In genomic region chr5:92375368-92375767, GRCm38 (mm10) we compare ENCODE assay signal across 12 mouse cellular contexts. TPM values are rescaled to one million over a fixed set of nuclear protein-coding genes. Genes with fewer than 3 reads are reported as not detected.
DNase-seq lines count a peak whose midpoint lies in the region; ATAC-seq and TF ChIP-seq lines count a peak whose summit lies in the region.
"Had no signal": no experiment of that assay in that cellular context is flagged by ENCODE, and none has a peak within 500 bp of the region (broad histone marks: within the 10 kb centered on the region; RNA-seq: fewer than 3 reads in every experiment).

No protein-coding gene starts in this region.

- ATAC-seq in heart, embryonic 15.5 days (replicated peaks; ENCODE audit: insufficient number of reproducible peaks, insufficient read depth, low FRiP score, low read depth): 0 out of 2 replicates have a peak, but pooled peaks have one; percentile 14
- peak; percentile 35; the same call in 1 of the 2 replicates for ATAC-seq in liver, embryonic 11.5 days (replicated peaks; ENCODE audit: low FRiP score)
- no peak for ATAC-seq in forebrain, embryonic 14.5 days

- DNase-seq in heart, postnatal 14 days: no peak
- DNase-seq in MEL (ENCODE audit: low read depth, low spot score): peak; percentile 30
- no peak for DNase-seq in liver, embryonic 11.5 days (ENCODE audit: low spot score)
- DNase-seq in gastrocnemius, postnatal 25 days: no peak
- DNase-seq in forebrain, embryonic 14.5 days (ENCODE audit: low spot score): no peak
- no peak for DNase-seq in frontal cortex, adult 2 months (ENCODE audit: extremely low spot score in 1 of 2, low spot score in 1 of 2)

- no peak for TF ChIP-seq RAD21 in MEL (IDR thresholded peaks at IDR 0.05; ENCODE audit: low read depth, low read length)

- H3K79me2 ChIP-seq in MEL (ENCODE audit: control insufficient read depth, insufficient read depth, low read length, poor library complexity): no peaks in the 10 kb centered on the region

- intact Hi-C loops in heart, postnatal 14 days (cut with DNase I): no loop called here

- H3K27ac ChIP-seq in heart, embryonic 15.5 days: peak overlapping the region; percentile 22; the same call in 1 of the 2 replicates
- no peak overlapping the region for H3K27ac ChIP-seq in MEL (ENCODE audit: control insufficient read depth, low read depth, low read length)
- H3K27ac ChIP-seq in liver, embryonic 11.5 days (ENCODE audit: low read depth, low read length): no peak overlapping the region
- peak overlapping the region; percentile 78 for H3K27ac ChIP-seq in small intestine, adult 2 months (ENCODE audit: insufficient read depth, low read depth, low read length)
- no peak overlapping the region for H3K27ac ChIP-seq in forebrain, embryonic 14.5 days (ENCODE audit: low read depth, low read length)
- H3K27ac ChIP-seq: hindbrain, embryonic 13.5 days had no signal

- H3K36me3 ChIP-seq in heart, embryonic 15.5 days: no peaks in the 10 kb centered on the region
- H3K36me3 ChIP-seq in MEL (ENCODE audit: control insufficient read depth in 1 of 2, insufficient read depth in 2 of 2, low read length in 2 of 2): no peaks in the 10 kb centered on the region
- H3K36me3 ChIP-seq in liver, embryonic 11.5 days (ENCODE audit: control insufficient read depth, insufficient read depth, low read length): no peaks in the 10 kb centered on the region
- no peaks in the 10 kb centered on the region for H3K36me3 ChIP-seq in small intestine, adult 2 months (ENCODE audit: control insufficient read depth, insufficient read depth, low read length)
- H3K36me3 ChIP-seq in forebrain, embryonic 14.5 days (ENCODE audit: control insufficient read depth, insufficient read depth, low read length): no peaks in the 10 kb centered on the region
- H3K36me3 ChIP-seq: hindbrain, embryonic 13.5 days had no signal

- peaks cover 18% of the 10 kb centered on the region for H3K4me1 ChIP-seq in heart, embryonic 15.5 days (replicated peaks)
- H3K4me1 ChIP-seq in MEL (ENCODE audit: control insufficient read depth in 1 of 2, insufficient read depth in 2 of 2, low read length in 2 of 2): peaks cover 0 to 10% of the 10 kb centered on the region in 2 experiments; a peak in 2 of 4 replicates
- H3K4me1 ChIP-seq in liver, embryonic 11.5 days (replicated peaks; ENCODE audit: control insufficient read depth, insufficient read depth, low read length): peaks cover 15% of the 10 kb centered on the region
- no peaks in the 10 kb centered on the region for H3K4me1 ChIP-seq in small intestine, adult 2 months (ENCODE audit: control insufficient read depth, insufficient read depth, insufficient read length, low read length)
- no peaks in the 10 kb centered on the region for H3K4me1 ChIP-seq in forebrain, embryonic 14.5 days (ENCODE audit: control insufficient read depth, insufficient read depth, low read length)

- no peak overlapping the region for H3K4me3 ChIP-seq in heart, embryonic 15.5 days
- no peak overlapping the region for H3K4me3 ChIP-seq in MEL (ENCODE audit: control insufficient read depth in 1 of 2, insufficient read depth in 1 of 2, low read depth in 2 of 2, low read length in 2 of 2)
- no peak overlapping the region for H3K4me3 ChIP-seq in liver, embryonic 11.5 days (ENCODE audit: low read depth, low read length)
- H3K4me3 ChIP-seq in small intestine, adult 2 months (ENCODE audit: low read depth, low read length): peak overlapping the region; percentile 45
- H3K4me3 ChIP-seq in forebrain, embryonic 14.5 days (ENCODE audit: low read depth, low read length): no peak overlapping the region
- H3K4me3 ChIP-seq: erythroblast, embryonic 14.5 days; hindbrain, embryonic 13.5 days had no signal

- 68% methylated on average over 17 of the region's 17 CpGs for WGBS in heart, embryonic 15.5 days
- 55% methylated on average over 17 of the region's 17 CpGs for WGBS in liver, embryonic 11.5 days
- 75% methylated on average over 17 of the region's 17 CpGs for WGBS in small intestine, adult 2 months
- WGBS in forebrain, embryonic 14.5 days: 89% methylated on average over 17 of the region's 17 CpGs

- no peak for TF ChIP-seq CTCF in MEL (IDR thresholded peaks at IDR 0.05 in 2 of 3, conservative IDR thresholded peaks at IDR 0.05 in 1 of 3; ENCODE audit: control insufficient read depth in 1 of 3, insufficient read depth in 1 of 3, low read depth in 2 of 3, low read length in 3 of 3, poor library complexity in 1 of 3, severe bottlenecking in 1 of 3)
- TF ChIP-seq CTCF in small intestine, adult 2 months (IDR thresholded peaks at IDR 0.05; ENCODE audit: extremely low read depth, insufficient read length, insufficient replicate concordance, low read depth, low read length): no peak

- H3K27me3 ChIP-seq in heart, embryonic 15.5 days: no peaks in the 10 kb centered on the region
- H3K27me3 ChIP-seq in MEL (ENCODE audit: control insufficient read depth in 1 of 2, insufficient read depth in 2 of 2, low read length in 2 of 2): peaks cover 5 to 6% of the 10 kb centered on the region in 2 experiments
- no peaks in the 10 kb centered on the region for H3K27me3 ChIP-seq in liver, embryonic 11.5 days (replicated peaks; ENCODE audit: control insufficient read depth, insufficient read depth, low read length)
- no peaks in the 10 kb centered on the region for H3K27me3 ChIP-seq in small intestine, adult 2 months (ENCODE audit: control insufficient read depth, insufficient read depth, low read length)
- no peaks in the 10 kb centered on the region for H3K27me3 ChIP-seq in forebrain, embryonic 14.5 days (replicated peaks; ENCODE audit: control insufficient read depth, insufficient read depth, low read length)
- H3K27me3 ChIP-seq: hindbrain, embryonic 13.5 days had no signal

- H3K4me2 ChIP-seq in heart, embryonic 15.5 days: peak overlapping the region; percentile 13; the same call in 1 of the 2 replicates
- H3K4me2 ChIP-seq in liver, embryonic 11.5 days: peak overlapping the region; percentile 38
- no peak overlapping the region for H3K4me2 ChIP-seq in forebrain, embryonic 14.5 days (ENCODE audit: low read length)
- H3K4me2 ChIP-seq: hindbrain, embryonic 13.5 days had no signal

- no peaks in the 10 kb centered on the region for H3K9me3 ChIP-seq in heart, embryonic 15.5 days (replicated peaks)
- H3K9me3 ChIP-seq in MEL (replicated peaks; ENCODE audit: insufficient read depth, low read length): no peaks in the 10 kb centered on the region
- H3K9me3 ChIP-seq in liver, embryonic 11.5 days (ENCODE audit: control insufficient read depth, low read length): no peaks in the 10 kb centered on the region
- no peaks in the 10 kb centered on the region for H3K9me3 ChIP-seq in forebrain, embryonic 14.5 days (replicated peaks; ENCODE audit: control insufficient read depth, low read length)
- H3K9me3 ChIP-seq: hindbrain, embryonic 13.5 days had no signal

- TF ChIP-seq POLR2A in MEL (IDR thresholded peaks at IDR 0.05; ENCODE audit: control insufficient read depth in 1 of 2, insufficient read depth in 1 of 2, low read depth in 1 of 2, low read length in 2 of 2, poor library complexity in 1 of 2): no peak
- no peak for TF ChIP-seq POLR2A in small intestine, adult 2 months (IDR thresholded peaks at IDR 0.05; ENCODE audit: low read depth, low read length)

- no peak overlapping the region for H3K9ac ChIP-seq in heart, embryonic 15.5 days
- no peak overlapping the region for H3K9ac ChIP-seq in MEL (ENCODE audit: control insufficient read depth, low read depth, low read length, poor library complexity, severe bottlenecking)
- H3K9ac ChIP-seq in liver, embryonic 11.5 days (ENCODE audit: low read depth, low read length): no peak overlapping the region
- H3K9ac ChIP-seq in forebrain, embryonic 14.5 days (ENCODE audit: low read length): no peak overlapping the region
- H3K9ac ChIP-seq: hindbrain, embryonic 13.5 days had no signal

- no peak for TF ChIP-seq EP300 in MEL (IDR thresholded peaks at IDR 0.05; ENCODE audit: low read depth in 1 of 2, low read length in 2 of 2)

RNA-seq across cellular contexts. Expression of gene Cxcl10, which starts 26.7 kb away (rescaled TPM):
- polyA plus RNA-seq in heart, embryonic 15.5 days (2015; fragmentation: Nextera tagmentation; extraction: Ambion mirVana): 0.92 and 6.4 TPM in 2 replicates
- total RNA-seq in heart, postnatal 14 days (2021): under 1 TPM in 1 of 2 experiments, not detected in 1; 0.80 TPM
- total RNA-seq in MEL (2012; rRNA removed): not detected in 2 replicates
- under 1 TPM in 1 of 2 experiments, not detected in 1; 0.11 TPM for polyA plus RNA-seq in MEL (2012; ENCODE audit: insufficient read depth in 1 of 2, insufficient read length in 2 of 2, low read depth in 1 of 2, low replicate concordance in 2 of 2, missing spikeins in 1 of 2)
- polyA plus RNA-seq in liver, embryonic 11.5 days (2014; fragmentation: Nextera tagmentation; extraction: Ambion mirVana): 6.0 and 6.5 TPM in 2 replicates
- polyA plus RNA-seq in small intestine, adult 2 months (2012; rRNA removed): 5.0 and 9.6 TPM in 2 replicates
- total RNA-seq in gastrocnemius, postnatal 25 days (2021): not detected
- polyA plus RNA-seq in forebrain, embryonic 14.5 days (2014; fragmentation: Nextera tagmentation; extraction: Ambion mirVana): 0.44 TPM in 1 of 2 replicates, not detected in the other
- polyA plus RNA-seq in frontal cortex, adult 2 months (2012; rRNA removed): 1.4 and 1.9 TPM in 2 replicates
- polyA plus RNA-seq: erythroblast, embryonic 14.5 days; neural tube, embryonic 14.5 days had no signal

RNA-seq across cellular contexts. Expression of gene Art3, which starts 43.7 kb away (rescaled TPM):
- polyA plus RNA-seq in heart, embryonic 15.5 days (2015; fragmentation: Nextera tagmentation; extraction: Ambion mirVana): 49.4 and 65.5 TPM in 2 replicates
- 100 to 1,000 TPM; 620 to 781 TPM for total RNA-seq in heart, postnatal 14 days (2021)
- not detected in 2 replicates for total RNA-seq in MEL (2012; rRNA removed)
- polyA plus RNA-seq in MEL (2012; ENCODE audit: insufficient read depth in 1 of 2, insufficient read length in 2 of 2, low read depth in 1 of 2, low replicate concordance in 2 of 2, missing spikeins in 1 of 2): not detected
- polyA plus RNA-seq in liver, embryonic 11.5 days (2014; fragmentation: Nextera tagmentation; extraction: Ambion mirVana): 1.1 and 1.8 TPM in 2 replicates
- polyA plus RNA-seq in small intestine, adult 2 months (2012; rRNA removed): 1.1 and 1.9 TPM in 2 replicates
- 100 to 1,000 TPM; 365 to 392 TPM for total RNA-seq in gastrocnemius, postnatal 25 days (2021)
- 2.9 and 4.9 TPM in 2 replicates for polyA plus RNA-seq in forebrain, embryonic 14.5 days (2014; fragmentation: Nextera tagmentation; extraction: Ambion mirVana)
- polyA plus RNA-seq in frontal cortex, adult 2 months (2012; rRNA removed): 17.5 and 18.0 TPM in 2 replicates
- polyA plus RNA-seq: erythroblast, embryonic 14.5 days had no signal

RNA-seq across cellular contexts. Expression of gene Cxcl9, which starts 47.5 kb away (rescaled TPM):
- polyA plus RNA-seq in heart, embryonic 15.5 days (2015; fragmentation: Nextera tagmentation; extraction: Ambion mirVana): 0.49 TPM in 1 of 2 replicates, not detected in the other
- total RNA-seq in heart, postnatal 14 days (2021): under 1 TPM; 0.57 to 0.88 TPM
- not detected in 2 replicates for total RNA-seq in MEL (2012; rRNA removed)
- not detected for polyA plus RNA-seq in MEL (2012; ENCODE audit: insufficient read depth in 1 of 2, insufficient read length in 2 of 2, low read depth in 1 of 2, low replicate concordance in 2 of 2, missing spikeins in 1 of 2)
- polyA plus RNA-seq in liver, embryonic 11.5 days (2014; fragmentation: Nextera tagmentation; extraction: Ambion mirVana): not detected in 2 replicates
- polyA plus RNA-seq in small intestine, adult 2 months (2012; rRNA removed): 1.8 and 7.9 TPM in 2 replicates
- total RNA-seq in gastrocnemius, postnatal 25 days (2021): under 1 TPM; 0.20 to 0.86 TPM
- not detected in 2 replicates for polyA plus RNA-seq in forebrain, embryonic 14.5 days (2014; fragmentation: Nextera tagmentation; extraction: Ambion mirVana)
- polyA plus RNA-seq in frontal cortex, adult 2 months (2012; rRNA removed): 0.15 and 0.22 TPM in 2 replicates
- polyA plus RNA-seq: erythroblast, embryonic 14.5 days; hindbrain, embryonic 13.5 days; neural tube, embryonic 14.5 days; stomach, embryonic 14.5 days had no signal

RNA-seq across cellular contexts. Expression of gene Nup54, which starts 59.7 kb away (rescaled TPM):
- 31.2 and 33.7 TPM in 2 replicates for polyA plus RNA-seq in heart, embryonic 15.5 days (2015; fragmentation: Nextera tagmentation; extraction: Ambion mirVana)
- total RNA-seq in heart, postnatal 14 days (2021): 10 to 100 TPM; 15.8 to 17.0 TPM
- total RNA-seq in MEL (2012; rRNA removed): 60.4 and 67.5 TPM in 2 replicates
- polyA plus RNA-seq in MEL (2012; ENCODE audit: insufficient read depth in 1 of 2, insufficient read length in 2 of 2, low read depth in 1 of 2, low replicate concordance in 2 of 2, missing spikeins in 1 of 2): 100 to 1,000 TPM in 1 of 2 experiments, not detected in 1; 106 TPM
- polyA plus RNA-seq in liver, embryonic 11.5 days (2014; fragmentation: Nextera tagmentation; extraction: Ambion mirVana): 72.5 and 82.5 TPM in 2 replicates
- polyA plus RNA-seq in small intestine, adult 2 months (2012; rRNA removed): 6.7 and 6.9 TPM in 2 replicates
- 1 to 10 TPM; 9.1 to 9.7 TPM for total RNA-seq in gastrocnemius, postnatal 25 days (2021)
- 55.4 and 63.2 TPM in 2 replicates for polyA plus RNA-seq in forebrain, embryonic 14.5 days (2014; fragmentation: Nextera tagmentation; extraction: Ambion mirVana)
- 27.7 and 29.2 TPM in 2 replicates for polyA plus RNA-seq in frontal cortex, adult 2 months (2012; rRNA removed)

Comparison
In these comparisons a context has a peak if more than half of its experiments do, and no peak if none do; other contexts are left out.
1. H3K27ac ChIP-seq: peak in heart, embryonic 15.5 days (single experiment) and small intestine, adult 2 months (single experiment); none in MEL (single experiment), liver, embryonic 11.5 days (single experiment) and forebrain, embryonic 14.5 days (single experiment).